In the genomic region with DNA sequence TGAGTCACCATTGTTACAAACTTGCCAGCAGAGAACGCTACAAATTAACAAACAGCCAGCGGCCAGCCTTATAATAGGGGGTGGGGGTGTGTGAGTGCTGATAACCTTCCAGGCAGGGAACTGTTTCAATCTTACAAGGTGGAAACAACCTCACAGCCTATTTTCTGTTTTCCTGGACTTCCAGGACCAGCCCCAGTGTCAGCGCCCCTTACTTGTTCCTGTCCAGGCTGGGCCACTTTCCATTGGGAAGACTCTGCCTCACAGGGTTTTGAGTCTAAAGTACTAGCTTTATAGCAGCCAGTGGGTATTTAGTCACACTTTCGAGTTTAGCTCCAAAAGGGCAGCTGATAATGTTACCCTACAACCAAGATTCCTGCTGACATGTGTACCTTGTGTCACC, we compare ENCODE assay signal across 9 mouse cellular contexts. TPM values are rescaled to one million over a fixed set of nuclear protein-coding genes. Genes with fewer than 3 reads are reported as not detected.
DNase-seq lines count a peak whose midpoint lies in the region; ATAC-seq and TF ChIP-seq lines count a peak whose summit lies in the region.
"Had no signal": no experiment of that assay in that cellular context is flagged by ENCODE, and none has a peak within 500 bp of the region (broad histone marks: within the 10 kb centered on the region; RNA-seq: fewer than 3 reads in every experiment).

No protein-coding gene starts in this region.

- intact Hi-C loops in heart, postnatal 14 days (cut with DNase I), result loop anchor here (5.0 to 10.0 kb wide), 2 partner anchors 49 to 323 kb away; a partner anchor contains a TSS

- H3ac ChIP-seq in myocyte (ENCODE audit: control insufficient read depth, insufficient read length), result no peak overlapping the region

- no peaks in the 10 kb centered on the region for H3K9me3 ChIP-seq in heart, embryonic 10.5 days
- no peaks in the 10 kb centered on the region for H3K9me3 ChIP-seq in forebrain, embryonic 11.5 days (ENCODE audit: control insufficient read depth, low read length)
- no peaks in the 10 kb centered on the region for H3K9me3 ChIP-seq in kidney, embryonic 16.5 days (ENCODE audit: low read length)
- H3K9me3 ChIP-seq: G1E had no signal

- H3K9ac ChIP-seq in forebrain, embryonic 11.5 days (ENCODE audit: low read length), result peak overlapping the region; percentile 12; the same call in 1 of the 2 replicates
- peak overlapping the region; percentile 51 for H3K9ac ChIP-seq in kidney, embryonic 16.5 days (replicated peaks; ENCODE audit: low read length)

- H3K4me1 ChIP-seq in heart, embryonic 10.5 days, result peaks cover 76% of the 10 kb centered on the region
- H3K4me1 ChIP-seq in forebrain, embryonic 11.5 days (replicated peaks; ENCODE audit: control insufficient read depth, insufficient read depth, low read length), result peaks cover 32% of the 10 kb centered on the region
- peaks cover 78% of the 10 kb centered on the region for H3K4me1 ChIP-seq in kidney, embryonic 16.5 days (ENCODE audit: insufficient read depth, low read length)

- peak overlapping the region; percentile 100 for H3K27ac ChIP-seq in heart, embryonic 10.5 days
- H3K27ac ChIP-seq in forebrain, embryonic 11.5 days (ENCODE audit: low read depth, low read length), result no peak overlapping the region
- peak overlapping the region; percentile 99 for H3K27ac ChIP-seq in kidney, embryonic 16.5 days (ENCODE audit: low read length)

- peak overlapping the region; percentile 18; the same call in 1 of the 2 replicates for H3K4me2 ChIP-seq in forebrain, embryonic 11.5 days (ENCODE audit: low read depth, low read length, severe bottlenecking)
- H3K4me2 ChIP-seq in kidney, embryonic 16.5 days (replicated peaks; ENCODE audit: low read depth, low read length), result peak overlapping the region; percentile 75
- peak overlapping the region; percentile 88 for H3K4me2 ChIP-seq in myocyte (ENCODE audit: low read depth)

- H3K79me2 ChIP-seq in myocyte (ENCODE audit: control insufficient read depth, insufficient read depth), result peaks cover 72% of the 10 kb centered on the region

- H3K36me3 ChIP-seq in heart, embryonic 10.5 days, result no peaks in the 10 kb centered on the region
- no peaks in the 10 kb centered on the region for H3K36me3 ChIP-seq in forebrain, embryonic 11.5 days (ENCODE audit: control insufficient read depth, insufficient read depth, low read length)
- no peaks in the 10 kb centered on the region for H3K36me3 ChIP-seq in kidney, embryonic 16.5 days (ENCODE audit: insufficient read depth, low read length)
- H3K36me3 ChIP-seq in myocyte (ENCODE audit: control insufficient read depth, insufficient read depth), result peaks cover 10% of the 10 kb centered on the region

- no peak for ATAC-seq in forebrain, embryonic 11.5 days (replicated peaks; ENCODE audit: low FRiP score)
- ATAC-seq in kidney, embryonic 16.5 days (ENCODE audit: low FRiP score, low TSS enrichment), result no peak

- peak overlapping the region; percentile 97 for H3K4me3 ChIP-seq in heart, embryonic 10.5 days
- H3K4me3 ChIP-seq in forebrain, embryonic 11.5 days (ENCODE audit: low read depth, low read length), result no peak overlapping the region
- H3K4me3 ChIP-seq in kidney, embryonic 16.5 days (ENCODE audit: low read length), result peak overlapping the region; percentile 94
- peak overlapping the region; percentile 63 for H3K4me3 ChIP-seq in myocyte

- no peaks in the 10 kb centered on the region for H3K27me3 ChIP-seq in heart, embryonic 10.5 days (ENCODE audit: insufficient read depth, poor library complexity, severe bottlenecking)
- H3K27me3 ChIP-seq in forebrain, embryonic 11.5 days (ENCODE audit: control insufficient read depth, insufficient read depth, low read length), result no peaks in the 10 kb centered on the region
- H3K27me3 ChIP-seq in kidney, embryonic 16.5 days (ENCODE audit: insufficient read depth, low read length), result no peaks in the 10 kb centered on the region
- no peaks in the 10 kb centered on the region for H3K27me3 ChIP-seq in myocyte (ENCODE audit: control insufficient read depth, insufficient read depth, insufficient read length)

- 16% methylated on average over 4 of the region's 4 CpGs for WGBS in heart, embryonic 10.5 days
- WGBS in forebrain, embryonic 11.5 days, result 30% methylated on average over 4 of the region's 4 CpGs
- 36% methylated on average over 4 of the region's 4 CpGs for WGBS in kidney, embryonic 16.5 days

- TF ChIP-seq POLR2A in myocyte (IDR thresholded peaks at IDR 0.05; ENCODE audit: insufficient read length, low read depth), result no peak

- DNase-seq in heart, embryonic 10.5 days (ENCODE audit: low spot score), result no peak
- DNase-seq in heart, postnatal 14 days, result no peak
- DNase-seq in forebrain, embryonic 11.5 days (ENCODE audit: low spot score), result no peak
- DNase-seq in urinary bladder, postnatal 14 days (ENCODE audit: low spot score), result no peak
- no peak for DNase-seq in embryo, embryonic 10 days (ENCODE audit: low spot score)
- DNase-seq in layer of hippocampus, postnatal 36 days, result no peak

TF ChIP-seq in myocyte, 11 proteins besides CTCF, POLR2A, EP300 and RAD21:
- TF ChIP-seq CEBPB (IDR thresholded peaks at IDR 0.05; ENCODE audit: insufficient read depth, poor library complexity, severe bottlenecking), result no peak

RNA-seq across cellular contexts. Expression of a gene that starts 2.8 kb away (rescaled TPM):
- 164 and 228 TPM in 2 replicates for polyA plus RNA-seq in heart, embryonic 10.5 days (2016; fragmentation: Nextera tagmentation; extraction: Ambion mirVana)
- total RNA-seq in heart, postnatal 14 days (2021), result 100 to 1,000 TPM; 773 to 866 TPM
- polyA plus RNA-seq in forebrain, embryonic 11.5 days (2014; fragmentation: Nextera tagmentation; extraction: Ambion mirVana), result 121 and 122 TPM in 2 replicates
- polyA plus RNA-seq in kidney, embryonic 16.5 days (2015; fragmentation: Nextera tagmentation; extraction: Ambion mirVana), result 362 and 426 TPM in 2 replicates
- 389 TPM for polyA plus RNA-seq in myocyte (2012; fragmentation: generic; extraction: Trizol)
- total RNA-seq in layer of hippocampus, postnatal 36 days (2021), result 100 to 1,000 TPM; 462 to 484 TPM

Comparison
In these comparisons a context has a peak if more than half of its experiments do, and no peak if none do; other contexts are left out.
1. H3K4me2 ChIP-seq: peak in every context shown above with its lines; median percentile 88 in myocyte; 75 in kidney, embryonic 16.5 days; 18 in forebrain, embryonic 11.5 days.